Mouse (Mus musculus) testis, postnatal 10 days (tissue): Measurements from ENCODE around the gene Lyrm4.
"Not testable (repeated sequence)": the region's sequence is repeated elsewhere in the genome, so short reads cannot be mapped to it uniquely, and the experiment has no call there.

Source experiments
- DNase-seq: peaks from one replicate; pipeline ENCODE4 v3.0.0; 2021; ENCODE audit warnings: low spot score

Lyrm4 gene

GRCm38 (mm10) chr13:35995696-35996426 is 121.5 kb downstream of the Lyrm4 start:
- no peak for DNase-seq

GRCm38 (mm10) chr13:35995231-35995630 is 122.1 kb downstream of the Lyrm4 start:
- no peak for DNase-seq

DNA sequence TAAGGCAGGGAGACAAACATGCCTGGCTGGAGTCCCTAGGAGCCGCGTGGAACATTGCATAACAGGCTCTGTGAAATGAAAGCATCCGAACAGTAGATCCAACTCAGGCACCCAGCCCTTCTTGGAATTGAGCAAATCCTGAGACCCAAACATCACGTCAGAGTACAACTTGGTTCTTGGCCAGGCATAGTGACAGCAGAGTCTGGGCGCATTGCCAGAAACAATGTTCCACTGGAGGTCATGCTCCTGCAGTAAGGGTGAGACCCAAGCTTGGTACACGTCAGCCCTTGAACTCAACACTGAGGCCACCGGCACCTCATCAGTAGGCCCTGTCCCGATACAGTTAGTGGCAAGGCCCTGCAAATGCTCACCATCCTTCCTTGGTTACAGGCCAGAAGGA is 123.3 kb downstream of the Lyrm4 start:
- peak; percentile 66 for DNase-seq

GRCm38 (mm10) chr13:35991185-35991584 is 126.1 kb downstream of the Lyrm4 start:
- DNase-seq = not testable (repeated sequence)

GRCm38 (mm10) chr13:35989329-35989728 is 128.0 kb downstream of the Lyrm4 start:
- no peak for DNase-seq

DNA sequence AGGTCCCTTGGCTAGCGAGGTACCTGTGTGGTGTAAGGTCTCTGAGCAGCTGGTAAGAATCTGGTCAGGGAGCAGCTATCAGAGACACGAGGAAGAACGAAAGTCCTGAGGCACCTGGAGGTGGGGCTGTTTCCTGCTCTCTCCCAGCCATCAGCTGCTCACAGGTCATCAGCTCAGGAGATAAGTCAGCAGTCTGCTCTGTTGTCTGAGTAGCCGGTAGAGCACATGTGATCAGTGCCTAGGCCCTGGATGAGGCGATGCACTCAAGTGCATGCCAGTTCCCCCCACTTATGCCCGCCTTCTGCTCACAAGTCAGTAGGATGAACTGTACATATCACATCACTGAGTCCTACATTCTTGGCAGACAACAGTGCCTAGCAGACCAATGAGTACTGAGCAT is 134.3 kb downstream of the Lyrm4 start:
- DNase-seq = no peak

GRCm38 (mm10) chr13:35980471-35980870 is 136.9 kb downstream of the Lyrm4 start:
- DNase-seq = no peak

GRCm38 (mm10) chr13:35976912-35977311 is 140.4 kb downstream of the Lyrm4 start:
- peak; percentile 15 for DNase-seq

- peak; percentile 13 for DNase-seq
These were observed 147.5 kb downstream of the Lyrm4 start for GRCm38 (mm10) chr13:35969829-35970228.

DNA sequence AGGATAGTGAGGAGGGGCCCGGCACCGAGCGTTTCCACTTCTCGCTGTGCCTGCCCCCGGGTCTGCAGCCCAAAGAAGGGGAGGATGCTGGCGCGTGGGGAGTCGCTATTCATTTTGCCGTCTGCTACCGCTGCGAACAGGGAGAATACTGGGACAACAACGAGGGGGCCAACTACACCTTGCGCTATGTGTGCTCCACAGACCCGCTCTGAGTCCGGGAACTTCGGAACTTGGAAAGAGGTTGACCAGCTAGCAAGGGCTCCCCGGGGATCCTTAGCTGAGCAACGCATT is 147.9 kb downstream of the Lyrm4 start:
- peak; percentile 40 for DNase-seq

- DNase-seq = peak; percentile 51
These were observed 148.5 kb downstream of the Lyrm4 start for GRCm38 (mm10) chr13:35968719-35969430.

DNA sequence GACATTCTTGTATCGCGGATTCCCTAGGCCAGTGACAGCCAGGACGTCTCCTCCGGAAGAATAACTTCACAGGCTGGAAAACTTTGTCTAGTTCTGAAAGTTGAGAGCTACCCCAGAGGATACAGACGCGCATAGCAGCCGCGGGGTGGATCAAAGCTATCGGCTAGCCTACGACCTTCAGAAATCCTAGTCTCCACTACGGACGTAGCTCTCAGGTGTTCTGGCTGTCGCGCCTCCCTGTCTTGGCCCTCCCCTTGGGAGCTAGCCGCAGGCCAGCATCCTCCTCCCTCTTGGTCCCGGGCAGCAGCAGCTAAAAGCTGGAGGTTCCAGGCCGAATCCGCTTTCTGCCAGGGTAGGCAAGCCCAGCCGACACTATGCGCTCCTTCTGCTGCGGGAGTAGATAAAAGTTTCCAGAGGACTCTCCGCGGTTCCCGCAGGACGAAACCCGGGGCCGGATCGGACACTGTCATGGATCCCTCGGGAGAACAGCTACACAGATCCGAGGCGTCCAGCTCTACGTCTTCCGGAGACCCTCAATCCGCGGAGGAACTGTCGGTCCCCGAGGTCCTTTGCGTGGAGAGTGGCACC is 149.1 kb downstream of the Lyrm4 start:
- peak; percentile 53 for DNase-seq

DNA sequence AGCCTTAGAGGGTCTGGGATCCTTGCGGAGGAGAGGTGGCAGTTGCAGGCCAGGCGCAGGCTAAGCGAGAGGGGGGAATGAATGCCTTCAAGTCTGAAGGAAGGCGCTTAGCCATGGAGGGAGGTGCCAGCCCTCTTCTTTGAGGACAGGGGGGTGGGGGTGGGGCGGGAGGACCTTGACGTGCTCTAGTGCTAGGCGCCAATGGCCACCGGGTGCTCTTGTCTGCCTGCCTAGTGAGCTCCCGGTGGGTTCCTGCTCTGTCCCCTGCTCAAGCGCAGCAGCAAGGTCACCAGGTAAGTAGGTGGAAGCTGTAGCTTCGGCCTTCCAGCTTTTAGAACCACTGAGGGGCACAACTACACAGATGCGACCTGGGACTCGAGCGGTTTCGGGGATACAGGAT is 149.6 kb downstream of the Lyrm4 start:
- DNase-seq = no peak

- peak; percentile 7 for DNase-seq
These were observed 153.7 kb downstream of the Lyrm4 start for GRCm38 (mm10) chr13:35963583-35963982.

- peak; percentile 12 for DNase-seq
These were observed 157.8 kb downstream of the Lyrm4 start for GRCm38 (mm10) chr13:35959391-35960067.

DNA sequence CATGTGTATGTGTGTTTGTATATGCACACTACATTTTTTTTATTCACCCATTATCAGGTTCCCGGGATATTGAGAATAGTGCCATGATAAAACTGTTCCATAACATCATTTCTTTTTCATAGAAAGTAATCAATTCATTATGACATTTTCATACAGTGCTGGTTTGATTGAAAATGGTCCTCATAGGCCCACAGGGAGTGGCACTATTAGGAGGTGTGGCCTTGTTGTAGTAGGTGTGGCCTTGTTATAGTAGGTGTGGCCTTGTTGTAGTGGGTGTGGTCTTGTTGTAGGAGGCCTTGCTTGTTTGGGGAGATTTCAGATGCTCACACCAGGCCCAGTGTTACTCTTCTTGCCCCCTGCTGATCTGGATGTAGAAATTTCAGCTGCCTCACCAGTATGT is 158.8 kb downstream of the Lyrm4 start, which contains the start of gene Ppp1r3g:
Gene Ppp1r3g, plus strand, starts transcription at position 301 of the 400 bp plus-strand sequence.
- peak; percentile 12 for DNase-seq

GRCm38 (mm10) chr13:35949814-35950455 is 167.4 kb downstream of the Lyrm4 start:
- no peak for DNase-seq

DNA sequence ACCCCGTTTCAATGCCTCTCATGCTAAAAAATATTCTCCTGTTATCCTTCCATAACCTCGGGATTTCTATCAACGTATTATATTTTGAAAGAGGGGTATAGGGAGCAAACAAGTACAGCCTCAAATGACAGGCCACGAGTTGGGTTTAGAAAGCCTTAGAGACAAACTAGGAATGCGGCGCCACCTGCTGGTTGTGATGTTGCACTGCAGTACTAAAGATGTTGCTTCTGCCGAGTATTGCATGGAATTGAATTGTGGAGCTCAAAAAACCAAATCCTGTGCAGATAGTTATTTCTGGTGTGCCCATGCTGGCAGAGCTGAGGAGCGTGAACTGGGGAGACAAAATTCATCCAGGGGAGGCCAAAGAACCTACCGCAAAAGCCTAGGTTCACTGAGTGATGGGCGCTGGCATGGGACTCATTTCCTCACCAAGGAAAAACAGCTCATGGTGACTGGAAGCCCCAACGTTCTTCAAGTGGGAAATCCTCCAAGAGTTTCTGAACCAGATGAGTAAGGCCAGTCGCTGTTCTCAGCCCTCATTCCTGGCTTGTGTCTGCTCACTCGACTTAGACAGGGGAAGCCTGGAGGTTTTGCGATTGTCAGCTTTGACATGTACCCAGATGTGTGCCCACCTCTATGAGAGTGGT is 169.8 kb downstream of the Lyrm4 start:
- DNase-seq = peak; percentile 90

DNA sequence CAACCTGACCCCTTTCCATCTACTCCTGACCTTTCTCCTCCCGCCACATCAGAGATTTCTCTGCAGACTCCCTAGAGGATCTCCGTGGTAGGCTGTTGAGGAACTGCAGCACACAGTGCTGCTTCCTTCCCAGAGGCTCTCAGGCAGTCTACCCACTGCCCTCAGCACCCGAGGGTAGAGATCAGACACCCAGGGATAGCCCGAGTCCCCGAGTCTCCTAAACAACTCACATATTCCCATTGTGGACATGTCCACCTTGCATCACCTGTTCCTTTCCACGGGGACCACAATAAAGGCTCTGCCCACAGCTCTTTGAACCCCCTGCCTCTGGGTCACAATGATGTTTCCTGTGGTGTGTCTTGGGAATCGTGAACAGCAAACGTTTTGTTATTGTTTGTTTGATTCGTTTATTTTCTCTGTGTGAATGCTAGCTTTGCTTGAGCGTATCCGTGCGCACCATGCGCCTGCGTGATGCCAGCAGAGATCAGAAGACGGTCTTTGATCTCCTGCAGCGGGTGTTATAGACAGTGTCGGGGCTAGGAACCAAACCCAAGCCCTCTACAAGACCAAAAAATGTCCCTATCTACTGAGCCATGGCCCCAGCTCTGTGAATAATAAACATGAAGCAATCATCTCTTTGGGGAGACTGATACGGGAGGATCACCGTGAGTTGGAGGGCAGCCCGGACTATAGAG is 170.5 kb downstream of the Lyrm4 start:
- DNase-seq = no peak

DNA sequence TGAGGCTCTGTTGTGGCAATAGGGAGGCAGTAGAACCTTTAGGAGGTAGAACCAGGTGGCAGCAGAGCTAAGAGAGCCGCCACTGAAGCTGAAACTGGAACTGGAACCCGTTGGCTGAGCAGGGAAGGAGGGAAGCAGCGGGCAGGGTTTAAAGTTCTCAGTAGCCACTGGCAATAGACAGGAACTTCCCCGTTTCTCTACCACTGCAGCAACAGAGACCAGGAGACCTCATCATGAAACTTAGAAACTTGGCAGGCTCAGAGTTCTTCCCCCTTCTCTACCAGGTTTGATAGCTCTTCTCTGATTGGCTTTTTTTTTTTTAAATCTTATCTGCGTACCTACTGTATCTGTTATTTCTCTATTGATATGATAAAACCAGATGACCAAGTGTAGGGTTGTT is 176.4 kb downstream of the Lyrm4 start:
- no peak for DNase-seq
